Mouse (Mus musculus): ENCODE results near the gene 1110057P08Rik. TPM values are rescaled to one million over a fixed set of nuclear protein-coding genes. Genes with fewer than 3 reads are reported as not detected.

The 1110057P08Rik gene
- polyA plus RNA-seq (2012; rRNA removed; ENCODE audit: low replicate concordance) = not detected in 2 replicates

DNA sequence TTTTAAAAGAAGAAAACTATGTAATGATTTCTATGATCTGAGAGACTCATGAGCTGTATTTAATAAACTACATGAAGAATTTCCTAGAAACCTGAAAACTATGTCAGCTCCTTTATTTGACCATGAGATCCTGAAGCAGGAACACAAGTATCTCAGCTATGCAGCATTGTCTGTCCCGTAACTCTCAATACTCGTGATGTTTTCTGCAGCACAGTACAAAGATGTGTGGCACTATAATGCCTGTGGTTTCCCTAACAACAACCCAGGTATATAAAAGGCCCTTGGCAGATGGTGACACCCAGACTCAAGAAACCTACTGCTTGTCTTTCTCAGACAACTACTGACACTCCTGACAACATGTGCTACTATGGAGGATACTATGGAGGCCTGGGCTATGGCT is at the start of gene 1110057P08Rik:
Gene 1110057P08Rik, plus strand, starts transcription at position 301 of the 400 bp plus-strand sequence.

GRCm38 (mm10) chr16:89140551-89140950 is 34.0 kb upstream of the 1110057P08Rik start, which contains the start of gene Gm6358:
Gm6358 (plus strand) TSS chr16:89140851.

GRCm38 (mm10) chr16:89150786-89151185 is 23.7 kb upstream of the 1110057P08Rik start, which contains the start of gene Gm10061:
Gm10061 (plus strand) TSS chr16:89151086.

GRCm38 (mm10) chr16:89157652-89158051 is 16.9 kb upstream of the 1110057P08Rik start, which contains the start of gene Gm9789:
Gm9789 (plus strand) TSS chr16:89157952.

DNA sequence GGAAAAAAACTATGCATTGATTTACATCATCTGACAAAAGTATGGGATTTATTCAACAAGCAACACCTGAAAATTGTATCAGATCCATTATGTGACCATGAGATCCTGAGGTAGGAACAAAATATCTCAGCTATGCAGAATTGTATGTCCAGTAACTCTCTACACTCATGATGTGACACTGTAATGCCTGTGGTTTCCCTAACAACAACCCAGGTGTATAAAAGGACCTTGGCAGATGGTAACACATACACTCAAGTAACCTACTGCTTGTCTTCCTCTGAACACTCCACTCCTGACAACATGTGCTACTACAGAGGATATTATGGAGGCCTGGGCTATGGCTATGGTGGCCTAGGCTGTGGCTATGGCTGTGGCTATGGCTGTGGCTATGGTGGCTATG is 5.3 kb upstream of the 1110057P08Rik start, which contains the start of gene Gm7735:
Gene Gm7735, plus strand, starts transcription at position 301 of the 400 bp plus-strand sequence.

GRCm38 (mm10) chr16:89205561-89205960 is 31.0 kb downstream of the 1110057P08Rik start, which contains the start of gene Krtap20-2:
Krtap20-2 (plus strand) TSS chr16:89205861.

Other genes with a start within 250 kb of the 1110057P08Rik start
- gene Krtap19-9b, start 242.5 kb upstream of the 1110057P08Rik start, polyA plus RNA-seq (2012; rRNA removed; ENCODE audit: low replicate concordance) = not detected in 2 replicates
- not detected in 2 replicates for gene Krtap16-3, start 211.9 kb upstream of the 1110057P08Rik start, polyA plus RNA-seq (2012; rRNA removed; ENCODE audit: low replicate concordance)
- not detected in 2 replicates for gene Krtap22-2, start 164.0 kb upstream of the 1110057P08Rik start, polyA plus RNA-seq (2012; rRNA removed; ENCODE audit: low replicate concordance)
- gene Gm10229, start 159.5 kb upstream of the 1110057P08Rik start, polyA plus RNA-seq (2012; rRNA removed; ENCODE audit: low replicate concordance) = not detected in 2 replicates
- not detected in 2 replicates for gene Krtap6-1, start 143.0 kb upstream of the 1110057P08Rik start, polyA plus RNA-seq (2012; rRNA removed; ENCODE audit: low replicate concordance)
- not detected in 2 replicates for gene Gm10228, start 133.3 kb upstream of the 1110057P08Rik start, polyA plus RNA-seq (2012; rRNA removed; ENCODE audit: low replicate concordance)
- not detected in 2 replicates for gene Krtap6-5, start 126.9 kb upstream of the 1110057P08Rik start, polyA plus RNA-seq (2012; rRNA removed; ENCODE audit: low replicate concordance)
- gene 1110025L11Rik, start 110.7 kb upstream of the 1110057P08Rik start, polyA plus RNA-seq (2012; rRNA removed; ENCODE audit: low replicate concordance) = not detected in 2 replicates
- not detected in 2 replicates for gene Krtap6-3, start 90.7 kb upstream of the 1110057P08Rik start, polyA plus RNA-seq (2012; rRNA removed; ENCODE audit: low replicate concordance)
- not detected in 2 replicates for gene Gm6358, start 33.9 kb upstream of the 1110057P08Rik start, polyA plus RNA-seq (2012; rRNA removed; ENCODE audit: low replicate concordance)
- gene Gm10061, start 23.6 kb upstream of the 1110057P08Rik start, polyA plus RNA-seq (2012; rRNA removed; ENCODE audit: low replicate concordance) = not detected in 2 replicates
- not detected in 2 replicates for gene Gm9789, start 16.8 kb upstream of the 1110057P08Rik start, polyA plus RNA-seq (2012; rRNA removed; ENCODE audit: low replicate concordance)
- gene Gm7735, start 5.2 kb upstream of the 1110057P08Rik start, polyA plus RNA-seq (2012; rRNA removed; ENCODE audit: low replicate concordance) = not detected in 2 replicates
- gene Krtap20-2, start 31.1 kb downstream of the 1110057P08Rik start, polyA plus RNA-seq (2012; rRNA removed; ENCODE audit: low replicate concordance) = not detected in 2 replicates
- not detected in 2 replicates for gene Krtap21-1, start 229.1 kb downstream of the 1110057P08Rik start, polyA plus RNA-seq (2012; rRNA removed; ENCODE audit: low replicate concordance)
- gene Krtap6-2, start 245.4 kb downstream of the 1110057P08Rik start, polyA plus RNA-seq (2012; rRNA removed; ENCODE audit: low replicate concordance) = not detected in 2 replicates

All from duodenum, adult 2 months (tissue).